Mouse (Mus musculus): ENCODE measurements around the gene Gm7978. TPM values are rescaled to one million over a fixed set of nuclear protein-coding genes. Genes with fewer than 3 reads are reported as not detected.
"Not testable (repeated sequence)": the region's sequence is repeated elsewhere in the genome, so short reads cannot be mapped to it uniquely, and the experiment has no call there.

The Gm7978 gene
- not detected in 2 replicates for total RNA-seq (2014; rRNA removed)
- not detected in 2 replicates for polyA plus RNA-seq (2012; rRNA removed)

DNA sequence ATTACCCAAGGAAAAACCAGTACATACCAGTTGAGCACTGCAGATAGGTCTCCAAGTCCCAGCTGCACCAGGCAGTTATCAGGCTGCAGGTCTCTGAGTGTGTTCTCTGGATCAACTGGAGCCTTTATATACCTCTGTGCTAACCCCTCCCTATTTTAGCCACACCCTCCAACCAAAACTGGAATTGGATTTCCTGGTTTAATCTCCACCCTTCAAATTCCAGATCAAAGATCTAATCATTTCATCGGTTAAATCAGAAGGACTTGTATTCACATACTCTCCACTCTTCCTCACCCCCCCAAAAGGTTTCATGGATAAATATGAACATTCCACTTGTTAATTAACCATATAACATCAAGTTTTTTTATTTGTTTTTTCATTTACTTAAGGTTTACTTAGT lies at the start of gene Gm7978:
TSS of gene Gm7978 (minus strand) at position 101 of the 400 bp plus-strand sequence.
- not testable (repeated sequence) for H3K27me3 ChIP-seq (ENCODE audit: control insufficient read depth, insufficient read depth, low read length); H3K4me1 ChIP-seq (ENCODE audit: control insufficient read depth, insufficient read depth, low read length); H3K27ac ChIP-seq (replicated peaks; ENCODE audit: insufficient read depth, low read depth, low read length); DNase-seq (ENCODE audit: extremely low read depth, low read depth, low spot score); H3K36me3 ChIP-seq (ENCODE audit: control insufficient read depth, insufficient read depth, low read length); H3K4me3 ChIP-seq (ENCODE audit: insufficient read depth, low read depth, low read length); H3K79me2 ChIP-seq (ENCODE audit: control insufficient read depth, insufficient read depth, low read length); H3K9ac ChIP-seq (ENCODE audit: low read depth, low read length)
- no CpG with 5 or more reads among the region's 1 CpGs for WGBS

DNA sequence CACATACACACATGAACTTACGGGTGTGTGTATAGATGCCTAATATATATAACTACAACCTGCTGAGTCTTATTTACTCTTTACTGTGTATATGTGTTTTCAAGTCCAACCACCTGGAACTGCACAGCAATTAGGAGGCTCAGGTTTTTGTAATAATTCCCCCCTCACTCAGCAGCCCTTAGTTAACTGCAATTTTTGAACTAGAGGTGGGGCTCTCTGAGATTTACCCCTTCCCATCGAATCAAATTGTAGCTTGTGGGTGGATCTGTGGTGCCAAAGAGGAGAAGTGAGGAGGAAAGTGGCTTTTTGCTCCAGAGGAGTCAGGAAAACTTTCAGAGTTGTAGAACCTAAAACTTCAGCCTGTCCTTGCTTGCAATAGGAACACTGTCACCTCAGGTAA lies 39.7 kb upstream of the Gm7978 start, which contains the start of gene E330014E10Rik:
TSS of gene E330014E10Rik (plus strand) at position 301 of the 400 bp plus-strand sequence.
- H3K4me3 ChIP-seq (ENCODE audit: insufficient read depth, low read depth, low read length); H3K36me3 ChIP-seq (ENCODE audit: control insufficient read depth, insufficient read depth, low read length): not testable (repeated sequence)
- no CpG with 5 or more reads among the region's 2 CpGs for WGBS

DNA sequence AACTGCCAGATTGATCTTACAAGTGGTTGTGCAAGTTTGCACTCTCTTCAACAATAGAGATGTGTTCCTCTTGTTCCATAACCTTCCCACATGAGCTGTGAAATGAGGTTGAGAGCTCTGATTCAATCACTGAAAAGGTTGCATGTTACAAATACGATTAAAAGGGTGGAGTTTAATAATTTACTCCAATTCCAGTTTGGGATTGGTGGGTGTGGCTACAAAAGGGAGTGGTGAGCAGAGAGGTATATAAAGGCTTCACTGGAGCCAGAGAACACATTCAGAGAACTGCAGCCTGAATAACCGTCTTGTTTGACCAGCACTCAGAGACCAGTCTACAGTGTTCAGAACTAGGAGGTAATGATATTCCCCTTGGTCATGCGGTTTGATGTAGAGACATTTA lies 5.7 kb upstream of the Gm7978 start, which contains the start of gene Gm7982:
TSS of gene Gm7982 (plus strand) at position 301 of the 400 bp plus-strand sequence.
- not testable (repeated sequence) for H3K4me1 ChIP-seq (ENCODE audit: control insufficient read depth, insufficient read depth, low read length); H3K79me2 ChIP-seq (ENCODE audit: control insufficient read depth, insufficient read depth, low read length); H3K27me3 ChIP-seq (ENCODE audit: control insufficient read depth, insufficient read depth, low read length); H3K27ac ChIP-seq (replicated peaks; ENCODE audit: insufficient read depth, low read depth, low read length); H3K9ac ChIP-seq (ENCODE audit: low read depth, low read length); H3K4me3 ChIP-seq (ENCODE audit: insufficient read depth, low read depth, low read length); H3K36me3 ChIP-seq (ENCODE audit: control insufficient read depth, insufficient read depth, low read length); DNase-seq (ENCODE audit: extremely low read depth, low read depth, low spot score)
- WGBS = no CpG with 5 or more reads among the region's 3 CpGs

More for the DNA sequence above, 39.7 kb upstream of the Gm7978 start, which contains the start of gene E330014E10Rik:
- H3K79me2 ChIP-seq (ENCODE audit: control insufficient read depth, insufficient read depth, low read length); H3K27ac ChIP-seq (replicated peaks; ENCODE audit: insufficient read depth, low read depth, low read length); DNase-seq (ENCODE audit: extremely low read depth, low read depth, low spot score); H3K9ac ChIP-seq (ENCODE audit: low read depth, low read length); H3K27me3 ChIP-seq (ENCODE audit: control insufficient read depth, insufficient read depth, low read length); H3K4me1 ChIP-seq (ENCODE audit: control insufficient read depth, insufficient read depth, low read length): not testable (repeated sequence)

Other genes with a start within 250 kb of the Gm7978 start
- gene Gm3286, start 225.4 kb downstream of the Gm7978 start, total RNA-seq (2014; rRNA removed) = not detected in 2 replicates
- not detected in 2 replicates for gene Gm3286, start 225.4 kb downstream of the Gm7978 start, polyA plus RNA-seq (2012; rRNA removed)
- gene Gm7971, start 141.3 kb downstream of the Gm7978 start, total RNA-seq (2014; rRNA removed) = not detected in 2 replicates
- gene Gm7971, start 141.3 kb downstream of the Gm7978 start, polyA plus RNA-seq (2012; rRNA removed) = not detected in 2 replicates
- gene Gm7982, start 5.8 kb upstream of the Gm7978 start, total RNA-seq (2014; rRNA removed) = not detected in 2 replicates
- gene Gm7982, start 5.8 kb upstream of the Gm7978 start, polyA plus RNA-seq (2012; rRNA removed) = not detected in 2 replicates
- not detected in 2 replicates for gene E330014E10Rik, start 39.8 kb upstream of the Gm7978 start, total RNA-seq (2014; rRNA removed)
- gene E330014E10Rik, start 39.8 kb upstream of the Gm7978 start, polyA plus RNA-seq (2012; rRNA removed) = not detected in 2 replicates
- 0.55 and 0.60 TPM in 2 replicates for gene Cxcl13, start 220.8 kb upstream of the Gm7978 start, total RNA-seq (2014; rRNA removed)
- gene Cxcl13, start 220.8 kb upstream of the Gm7978 start, polyA plus RNA-seq (2012; rRNA removed) = 0.22 and 0.29 TPM in 2 replicates